Mouse (Mus musculus) liver, embryonic 14.5 days (tissue): ENCODE results near the gene Ptprc.

Experiments used
- CTCF ChIP-seq: IDR thresholded peaks from 2 replicates; pipeline ENCODE4 v1.5.1; 2016; ENCODE audit warnings: antibody characterized with exemption, low read depth, control low read depth
- EP300 ChIP-seq: IDR thresholded peaks from 2 replicates; pipeline ENCODE4 v1.6.1; 2016; ENCODE audit warnings: antibody characterized with exemption, low read depth

- TF ChIP-seq CTCF (no peak), EP300 (no peak)
These were observed 26.7 kb downstream of the Ptprc start for GRCm38 (mm10) chr1:138148844-138149243.
